ENCODE assay signal across 21 mouse cellular contexts in the genomic region with DNA sequence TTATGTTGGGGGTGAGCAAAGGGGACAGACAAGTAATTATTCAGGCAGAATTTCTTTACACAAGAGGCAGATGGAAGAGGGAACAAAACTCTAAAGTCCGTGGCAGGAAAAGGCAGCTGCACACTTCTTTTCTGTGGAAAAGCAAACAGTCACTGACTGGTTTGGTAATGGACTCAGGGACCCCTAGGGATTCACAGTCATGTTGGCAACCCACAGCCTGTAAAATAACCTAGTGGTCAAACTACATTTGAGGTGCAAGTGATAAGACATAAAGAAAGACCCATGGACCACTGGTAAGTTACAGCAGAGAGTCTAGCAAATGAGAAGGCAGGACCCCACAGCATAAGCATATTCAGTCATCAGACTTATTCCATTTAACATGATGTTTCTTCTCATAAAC.
DNase-seq lines count a peak whose midpoint lies in the region; ATAC-seq lines count a peak whose summit lies in the region.
"Had no signal": no experiment of that assay in that cellular context is flagged by ENCODE, and none has a peak within 500 bp of the region (broad histone marks: within the 10 kb centered on the region; RNA-seq: fewer than 3 reads in every experiment).

No protein-coding gene starts in this region.

- 0 out of 2 replicates have a peak, but pooled peaks have one; percentile 13 for ATAC-seq in forebrain, embryonic 13.5 days
- ATAC-seq in forebrain, embryonic 15.5 days (replicated peaks), result no peak
- ATAC-seq in hindbrain, embryonic 12.5 days (ENCODE audit: low FRiP score), result peak; percentile 60
- ATAC-seq in hindbrain, embryonic 16.5 days, result no peak
- ATAC-seq in neural tube, embryonic 12.5 days (ENCODE audit: low FRiP score, low read depth), result peak; percentile 66; the same call in 1 of the 2 replicates
- ATAC-seq: CD4-positive, CD25-positive, alpha-beta regulatory T cell, adult 4 months; forebrain, postnatal 0 days; intestine, embryonic 15.5 days had no signal

- WGBS in forebrain, embryonic 13.5 days, result 41% methylated on average over 1 of the region's 1 CpGs
- 20% methylated on average over 1 of the region's 1 CpGs for WGBS in forebrain, embryonic 15.5 days
- 22% methylated on average over 1 of the region's 1 CpGs for WGBS in hindbrain, embryonic 12.5 days
- WGBS in hindbrain, embryonic 16.5 days, result 10% methylated on average over 1 of the region's 1 CpGs
- 17% methylated on average over 1 of the region's 1 CpGs for WGBS in neural tube, embryonic 12.5 days

- H3K9me3 ChIP-seq in forebrain, embryonic 13.5 days (replicated peaks), result no peaks in the 10 kb centered on the region
- no peaks in the 10 kb centered on the region for H3K9me3 ChIP-seq in forebrain, embryonic 15.5 days
- no peaks in the 10 kb centered on the region for H3K9me3 ChIP-seq in hindbrain, embryonic 12.5 days (replicated peaks)
- H3K9me3 ChIP-seq in hindbrain, embryonic 16.5 days (ENCODE audit: control insufficient read depth, low read length), result no peaks in the 10 kb centered on the region
- H3K9me3 ChIP-seq in neural tube, embryonic 12.5 days, result no peaks in the 10 kb centered on the region
- H3K9me3 ChIP-seq: embryonic facial prominence, embryonic 12.5 days; G1E; heart, embryonic 12.5 days; intestine, embryonic 15.5 days had no signal

- no peaks in the 10 kb centered on the region for H3K36me3 ChIP-seq in forebrain, embryonic 13.5 days (ENCODE audit: poor library complexity, severe bottlenecking)
- H3K36me3 ChIP-seq in forebrain, embryonic 15.5 days, result no peaks in the 10 kb centered on the region
- no peaks in the 10 kb centered on the region for H3K36me3 ChIP-seq in hindbrain, embryonic 12.5 days
- H3K36me3 ChIP-seq in hindbrain, embryonic 16.5 days (ENCODE audit: control insufficient read depth, insufficient read depth, low read length), result no peaks in the 10 kb centered on the region
- H3K36me3 ChIP-seq in neural tube, embryonic 12.5 days, result no peaks in the 10 kb centered on the region
- H3K36me3 ChIP-seq: embryonic facial prominence, embryonic 12.5 days; G1E; heart, embryonic 12.5 days; intestine, embryonic 15.5 days had no signal

- no peaks in the 10 kb centered on the region for H3K27me3 ChIP-seq in forebrain, embryonic 13.5 days
- no peaks in the 10 kb centered on the region for H3K27me3 ChIP-seq in forebrain, embryonic 15.5 days
- no peaks in the 10 kb centered on the region for H3K27me3 ChIP-seq in hindbrain, embryonic 12.5 days
- H3K27me3 ChIP-seq in hindbrain, embryonic 16.5 days (replicated peaks; ENCODE audit: control insufficient read depth, insufficient read depth, low read length), result no peaks in the 10 kb centered on the region
- H3K27me3 ChIP-seq in neural tube, embryonic 12.5 days (replicated peaks), result no peaks in the 10 kb centered on the region
- H3K27me3 ChIP-seq: embryonic facial prominence, embryonic 12.5 days; heart, embryonic 12.5 days; intestine, embryonic 15.5 days had no signal

- no peak overlapping the region for H3K4me3 ChIP-seq in forebrain, embryonic 13.5 days
- H3K4me3 ChIP-seq in forebrain, embryonic 15.5 days, result no peak overlapping the region
- H3K4me3 ChIP-seq in hindbrain, embryonic 12.5 days, result no peak overlapping the region
- H3K4me3 ChIP-seq in hindbrain, embryonic 16.5 days (ENCODE audit: low read length), result no peak overlapping the region
- H3K4me3 ChIP-seq in neural tube, embryonic 12.5 days, result no peak overlapping the region
- H3K4me3 ChIP-seq: embryonic facial prominence, embryonic 12.5 days; heart, adult 2 months; heart, embryonic 12.5 days; intestine, embryonic 15.5 days had no signal

- H3K4me2 ChIP-seq in forebrain, embryonic 13.5 days, result no peak overlapping the region
- no peak overlapping the region for H3K4me2 ChIP-seq in forebrain, embryonic 15.5 days (replicated peaks)
- no peak overlapping the region for H3K4me2 ChIP-seq in hindbrain, embryonic 12.5 days (replicated peaks)
- no peak overlapping the region for H3K4me2 ChIP-seq in hindbrain, embryonic 16.5 days (ENCODE audit: low read length)
- H3K4me2 ChIP-seq in neural tube, embryonic 12.5 days (replicated peaks), result no peak overlapping the region
- H3K4me2 ChIP-seq: embryonic facial prominence, embryonic 12.5 days; heart, embryonic 12.5 days; intestine, embryonic 15.5 days had no signal

- H3K27ac ChIP-seq in forebrain, embryonic 13.5 days, result no peak overlapping the region
- no peak overlapping the region for H3K27ac ChIP-seq in forebrain, embryonic 15.5 days (replicated peaks)
- no peak overlapping the region for H3K27ac ChIP-seq in hindbrain, embryonic 12.5 days
- H3K27ac ChIP-seq in hindbrain, embryonic 16.5 days (ENCODE audit: low read depth, low read length), result no peak overlapping the region
- no peak overlapping the region for H3K27ac ChIP-seq in neural tube, embryonic 12.5 days
- H3K27ac ChIP-seq: embryonic facial prominence, embryonic 12.5 days; heart, adult 2 months; intestine, embryonic 15.5 days had no signal

- no peak overlapping the region for H3K9ac ChIP-seq in forebrain, embryonic 13.5 days
- no peak overlapping the region for H3K9ac ChIP-seq in forebrain, embryonic 15.5 days (replicated peaks)
- H3K9ac ChIP-seq in hindbrain, embryonic 12.5 days, result no peak overlapping the region
- no peak overlapping the region for H3K9ac ChIP-seq in hindbrain, embryonic 16.5 days (ENCODE audit: low read depth, low read length)
- H3K9ac ChIP-seq in neural tube, embryonic 12.5 days, result no peak overlapping the region
- H3K9ac ChIP-seq: embryonic facial prominence, embryonic 12.5 days; forebrain, postnatal 0 days; heart, embryonic 12.5 days; intestine, embryonic 15.5 days had no signal

- H3K4me1 ChIP-seq in forebrain, embryonic 13.5 days, result peaks cover 19% of the 10 kb centered on the region; the same call in 1 of the 2 replicates
- H3K4me1 ChIP-seq in forebrain, embryonic 15.5 days, result no peaks in the 10 kb centered on the region
- 0 out of 2 replicates have a peak, but pooled peaks cover 6% of the 10 kb centered on the region for H3K4me1 ChIP-seq in hindbrain, embryonic 12.5 days
- H3K4me1 ChIP-seq in hindbrain, embryonic 16.5 days (ENCODE audit: control insufficient read depth, insufficient read depth, low read depth, low read length), result no peaks in the 10 kb centered on the region
- H3K4me1 ChIP-seq in neural tube, embryonic 12.5 days, result no peaks in the 10 kb centered on the region
- H3K4me1 ChIP-seq: heart, embryonic 12.5 days; intestine, embryonic 15.5 days had no signal

- DNase-seq in neural tube, embryonic 10.5 days (ENCODE audit: extremely low spot score, low spot score), result no peak
- DNase-seq in right cerebral cortex, postnatal 4 days, result no peak
- DNase-seq: adrenal gland, adult 8-10 months; adrenal gland, postnatal 36 days; B cell, adult 2 months; cerebellum, adult 11 months; cerebellum, adult 8-10 months; cerebellum, postnatal 14 days; forebrain, postnatal 0 days; gastrocnemius, postnatal 14 days; heart, adult 2 months had no signal

Comparison
In these comparisons a context has a peak if more than half of its experiments do, and no peak if none do; other contexts are left out.
1. ATAC-seq: peak in forebrain, embryonic 13.5 days (single experiment), hindbrain, embryonic 12.5 days (single experiment) and neural tube, embryonic 12.5 days (single experiment); none in forebrain, embryonic 15.5 days (single experiment) and hindbrain, embryonic 16.5 days (single experiment).